Mouse (Mus musculus) adrenal gland, postnatal 25 days (tissue): ENCODE results near the gene Mlycd. TPM values are rescaled to one million over a fixed set of nuclear protein-coding genes. Genes with fewer than 3 reads are reported as not detected.
"Not testable (repeated sequence)": the region's sequence is repeated elsewhere in the genome, so short reads cannot be mapped to it uniquely, and the experiment has no call there.

Experiments used
- DNase-seq: peaks from one replicate; pipeline ENCODE4 v3.0.0; 2021; ENCODE audit warnings: mixed read lengths
- long read RNA-seq: library from polyadenylated mRNA; stranded (forward); transcript quantifications from one replicate; pipeline ENCODE4 v2.0.0, GENCODE M21; 2021
- total RNA-seq: library from RNA; stranded (reverse); gene quantifications from 2 replicates; pipeline ENCODE4 v1.2.3, GENCODE M21; 2021

The Mlycd gene
- 46.2 and 49.0 TPM in 2 replicates for total RNA-seq
- long read RNA-seq, transcript Mlycd-201 (5 exons, 2,128 nt): major isoform, 330 of 355 reads
- long read RNA-seq, partial matches to known transcripts: 5 of 355 reads
- long read RNA-seq, other reads (novel, unspliced or antisense): 20 of 355 reads

DNA sequence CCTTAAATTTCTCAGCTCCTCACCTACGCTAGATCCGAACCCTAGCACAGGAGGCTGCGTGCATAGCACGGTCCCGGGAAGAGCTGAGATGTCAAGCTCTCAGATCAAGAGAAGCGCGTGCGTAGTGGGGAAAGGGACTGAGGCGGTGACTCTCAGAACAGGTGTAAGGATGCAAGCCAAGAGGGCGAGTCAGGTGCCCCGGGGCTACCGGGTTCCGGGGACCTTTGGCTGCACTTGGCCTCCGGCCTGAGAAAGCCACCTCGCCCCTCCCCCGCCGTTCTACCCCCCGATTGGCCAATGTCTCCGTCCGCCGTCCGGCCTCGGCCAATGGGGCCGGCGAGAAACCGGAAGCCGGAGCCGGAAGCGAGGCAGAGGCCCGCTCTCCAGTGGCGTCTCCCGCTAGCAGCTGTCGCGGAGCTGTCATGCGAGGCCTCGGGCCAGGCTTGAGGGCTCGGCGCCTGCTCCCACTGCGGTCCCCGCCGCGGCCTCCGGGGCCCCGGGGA lies at the start of gene Mlycd:
TSS of gene Mlycd (plus strand) at position 355 of the 503 bp plus-strand sequence.
- peak; percentile 96 for DNase-seq

GRCm38 (mm10) chr8:119345029-119345682 lies 49.5 kb upstream of the Mlycd start:
- DNase-seq: no peak

- DNase-seq: no peak
These were observed 49.0 kb upstream of the Mlycd start for GRCm38 (mm10) chr8:119345683-119346075.

- DNase-seq: no peak
These were observed 43.0 kb upstream of the Mlycd start for GRCm38 (mm10) chr8:119351647-119352046.

DNA sequence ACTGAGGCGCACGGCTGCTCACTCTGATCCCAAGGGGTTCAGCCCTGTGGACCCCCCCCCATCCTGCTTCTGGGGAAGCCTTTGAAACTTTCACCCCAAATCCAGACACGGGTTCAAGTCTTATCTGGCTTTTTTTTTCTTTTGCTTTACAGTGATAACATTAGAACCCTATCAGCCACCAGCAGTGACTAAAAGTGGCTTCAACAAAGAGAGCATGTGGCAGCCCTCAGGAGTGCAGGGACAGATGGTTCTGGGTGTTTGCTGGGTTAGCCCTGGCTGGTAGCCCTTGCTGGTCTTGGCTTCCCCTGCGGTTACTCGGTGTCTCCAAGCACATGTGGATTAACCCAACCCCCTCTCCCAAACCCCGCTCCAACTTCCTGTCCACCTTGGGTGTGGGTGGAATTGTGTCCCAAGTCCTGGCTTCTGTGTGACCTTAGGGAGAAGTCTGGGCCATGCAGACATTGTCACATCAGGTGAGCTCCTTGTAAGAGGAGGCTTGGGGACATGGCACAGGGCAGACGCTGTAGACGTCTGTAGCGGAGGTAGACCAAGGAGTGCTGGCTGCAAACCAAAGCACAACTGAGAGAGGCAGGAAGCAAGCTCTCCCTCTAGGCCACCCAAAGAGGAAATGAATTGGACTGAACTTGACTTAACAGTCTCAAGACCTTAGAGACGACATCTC lies 41.6 kb upstream of the Mlycd start:
- DNase-seq: no peak

DNA sequence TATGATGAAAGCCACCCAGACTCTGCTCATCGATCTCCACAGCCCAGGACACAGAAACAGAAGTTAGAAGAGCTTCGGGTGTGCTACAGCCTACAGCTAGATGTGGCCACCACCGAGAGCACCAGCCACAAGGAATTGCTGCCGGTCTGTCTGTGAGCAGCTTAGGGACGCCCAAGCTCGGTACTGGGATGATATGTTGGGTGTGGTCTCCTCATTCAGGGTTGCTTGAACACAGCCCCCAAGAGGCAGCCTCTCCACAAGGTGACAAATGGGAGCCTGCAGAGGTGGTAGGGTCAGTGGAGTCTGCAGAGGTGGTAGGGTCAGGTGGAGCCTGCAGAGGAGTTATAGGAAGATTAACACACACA lies 41.0 kb upstream of the Mlycd start:
- DNase-seq: no peak

DNA sequence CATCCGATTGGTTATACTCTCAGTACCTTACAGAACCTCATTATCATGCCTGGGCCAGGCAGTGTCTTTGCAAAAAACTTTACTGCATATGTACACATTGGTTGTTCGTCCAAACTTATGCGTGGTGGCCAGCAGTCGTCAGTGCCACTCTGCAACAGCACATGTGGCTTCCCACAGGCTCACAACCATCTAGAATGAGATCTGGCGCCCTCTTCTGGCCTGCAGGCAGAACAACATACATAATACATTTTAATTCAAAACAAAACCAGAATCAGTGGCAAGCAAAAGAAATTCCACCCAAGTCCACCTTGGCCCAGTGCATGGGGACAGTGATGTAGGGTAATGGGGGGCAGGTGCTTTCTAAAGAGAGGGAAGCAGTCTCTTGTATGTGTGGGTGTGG lies 38.0 kb upstream of the Mlycd start:
- DNase-seq: not testable (repeated sequence)

DNA sequence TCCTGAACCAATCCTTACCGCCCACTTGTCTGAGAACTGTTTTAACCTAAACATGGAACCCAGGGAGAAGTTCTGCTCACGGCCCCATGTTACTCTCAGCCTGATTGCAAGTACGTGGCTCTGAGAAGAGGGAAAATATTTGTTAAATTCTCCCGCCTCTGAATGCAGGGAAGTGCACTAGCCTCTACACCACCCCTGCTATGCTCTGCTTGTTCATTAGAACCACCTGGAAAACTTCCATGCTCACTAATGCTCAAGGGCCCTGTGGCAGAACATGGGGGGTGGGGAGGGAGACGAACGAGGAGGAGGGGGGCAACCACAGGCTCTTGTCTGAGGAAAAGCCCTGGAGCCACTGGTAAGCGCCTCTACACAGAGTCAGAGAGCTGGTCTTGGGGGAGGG lies 36.5 kb upstream of the Mlycd start:
- DNase-seq: no peak

- peak; percentile 81 for DNase-seq
These were observed 35.8 kb upstream of the Mlycd start for GRCm38 (mm10) chr8:119358836-119359235.

- no peak for DNase-seq
These were observed 33.9 kb upstream of the Mlycd start for GRCm38 (mm10) chr8:119360686-119361295.

DNA sequence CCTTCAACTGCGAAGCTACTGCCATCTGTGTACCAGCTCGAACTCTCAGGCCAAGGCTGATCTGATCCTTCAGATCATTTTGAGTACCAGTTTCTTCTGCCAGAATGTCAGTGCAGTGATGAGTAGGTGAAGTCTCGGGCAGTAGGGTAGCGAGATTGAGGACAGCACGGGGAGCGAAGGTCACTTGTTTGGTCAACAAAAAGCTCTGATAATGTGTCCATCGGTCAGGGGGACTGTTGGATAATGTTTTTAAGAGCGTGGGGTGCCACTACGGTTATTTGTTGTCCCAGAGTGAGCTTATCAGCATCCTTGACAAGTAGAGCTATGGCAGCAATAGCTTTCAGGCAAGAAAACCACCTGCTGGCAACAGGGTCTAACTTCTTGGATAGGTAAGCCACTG lies 20.0 kb upstream of the Mlycd start:
- DNase-seq: not testable (repeated sequence)

DNA sequence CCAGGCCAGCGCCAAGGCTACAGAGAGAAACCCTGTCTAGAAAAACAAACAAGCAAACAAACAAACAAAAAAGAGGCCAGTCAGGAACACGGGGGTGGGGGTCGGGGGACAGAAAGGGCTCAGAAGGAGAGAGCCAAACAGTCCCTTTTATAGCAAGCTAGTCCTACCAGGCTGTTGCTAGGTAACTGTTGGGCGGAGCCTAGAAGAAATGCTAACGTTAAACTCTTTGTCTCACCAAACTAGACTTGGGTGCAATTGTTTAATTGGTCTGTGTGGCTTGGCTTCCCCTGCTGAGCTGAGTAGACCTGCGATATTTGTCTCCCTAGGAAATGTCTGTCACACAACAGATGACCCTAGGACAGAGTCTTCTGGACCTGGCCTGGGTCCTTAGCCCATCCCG lies 16.2 kb upstream of the Mlycd start:
- DNase-seq: no peak

- DNase-seq: no peak
These were observed 14.1 kb upstream of the Mlycd start for GRCm38 (mm10) chr8:119380619-119381018.

- peak; percentile 56 for DNase-seq
These were observed 10.2 kb upstream of the Mlycd start for GRCm38 (mm10) chr8:119384478-119384877.

DNA sequence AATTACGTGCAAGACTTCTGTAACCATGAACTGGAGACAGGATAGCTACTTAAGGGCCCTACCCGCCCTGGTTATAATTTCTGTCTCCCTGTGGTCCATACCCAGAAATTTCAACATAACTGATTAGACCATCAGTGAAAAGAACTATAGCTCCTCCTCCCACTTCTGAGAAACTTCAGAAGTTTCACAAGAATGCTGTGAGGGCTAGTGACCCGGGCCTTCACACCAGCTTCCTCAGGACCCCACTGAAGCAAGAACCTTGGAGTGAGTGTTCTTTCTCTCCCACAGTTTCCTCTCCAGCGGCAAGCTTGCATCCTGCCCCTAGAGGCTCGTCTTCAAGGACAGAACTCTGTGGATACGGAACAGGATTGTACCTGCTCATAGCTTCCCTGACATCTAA lies 8.8 kb upstream of the Mlycd start:
- DNase-seq: no peak

DNA sequence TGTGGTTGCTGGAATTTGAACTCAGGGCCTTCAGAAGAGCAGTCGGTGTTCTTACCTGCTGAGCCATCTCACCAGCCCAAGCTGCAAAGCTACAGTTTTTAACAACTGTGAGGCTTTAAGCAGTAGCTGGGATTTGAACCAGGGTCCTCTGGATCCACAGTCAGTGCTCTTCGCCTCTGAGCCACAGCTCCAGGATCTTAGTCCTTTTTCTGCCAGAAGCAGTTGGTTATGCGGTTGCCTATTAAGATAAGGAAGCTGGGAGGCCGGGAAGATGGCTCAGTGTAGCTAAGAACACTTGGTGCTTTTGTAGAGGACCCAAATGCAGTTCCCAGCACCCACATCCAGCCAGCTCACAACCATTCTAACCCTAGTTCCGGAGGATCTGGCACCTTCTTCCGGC lies 7.7 kb upstream of the Mlycd start:
- no peak for DNase-seq

GRCm38 (mm10) chr8:119394097-119394496 lies 581 bp upstream of the Mlycd start:
- no peak for DNase-seq

DNA sequence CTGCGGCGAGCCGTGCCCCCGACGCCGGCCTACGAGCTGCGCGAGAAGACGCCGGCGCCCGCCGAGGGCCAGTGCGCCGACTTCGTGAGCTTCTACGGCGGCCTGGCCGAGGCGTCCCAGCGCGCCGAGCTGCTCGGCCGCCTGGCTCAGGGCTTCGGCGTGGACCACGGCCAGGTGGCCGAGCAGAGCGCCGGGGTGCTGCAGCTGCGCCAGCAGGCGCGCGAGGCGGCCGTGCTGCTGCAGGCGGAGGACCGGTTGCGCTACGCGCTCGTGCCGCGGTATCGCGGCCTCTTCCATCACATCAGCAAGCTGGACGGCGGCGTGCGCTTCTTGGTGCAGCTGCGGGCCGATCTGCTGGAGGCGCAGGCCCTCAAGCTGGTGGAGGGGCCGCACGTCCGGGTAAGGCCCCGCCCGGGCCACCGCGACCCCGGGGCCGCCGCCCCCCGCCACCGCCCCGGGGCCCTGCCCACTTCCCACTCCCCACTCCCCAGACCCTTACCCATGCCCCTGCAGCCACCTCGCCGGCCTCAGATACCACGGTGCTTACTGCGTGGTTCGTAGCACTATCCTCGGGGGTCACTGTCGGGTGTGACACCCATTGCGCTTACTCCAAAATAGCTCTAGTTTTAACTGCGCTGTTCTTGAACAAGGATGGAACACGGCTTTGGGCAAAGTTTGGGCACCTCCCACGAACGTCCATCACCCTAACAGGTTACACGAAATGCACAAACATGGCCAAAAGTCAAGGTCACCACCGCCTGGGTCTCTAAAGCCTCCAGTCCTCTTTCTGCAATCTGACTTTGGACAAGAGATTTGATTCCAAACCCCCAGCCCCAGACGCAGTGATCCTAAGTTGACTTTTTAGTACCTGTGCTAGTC lies 633 bp downstream of the Mlycd start:
- peak; percentile 24 for DNase-seq

DNA sequence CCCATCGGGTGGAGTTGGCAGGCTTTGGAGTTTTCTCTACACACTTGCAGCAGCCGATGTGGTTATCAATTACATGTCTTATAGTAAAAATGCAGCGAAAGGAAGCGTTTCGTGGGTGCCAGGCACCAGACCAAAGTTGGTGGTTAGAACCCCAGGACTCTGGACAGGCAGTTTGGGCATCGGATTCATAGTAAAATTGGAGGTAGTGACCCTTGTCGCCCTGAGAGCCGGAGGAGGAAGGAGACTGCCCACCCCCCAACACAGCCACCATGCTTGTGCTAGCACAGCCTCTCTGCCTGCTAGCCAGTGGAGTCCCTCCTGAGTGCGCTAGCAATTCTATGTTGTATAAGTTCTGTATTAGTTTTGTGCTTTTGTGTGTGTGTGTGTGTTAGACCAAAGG lies 3.9 kb downstream of the Mlycd start:
- DNase-seq: no peak

- DNase-seq: no peak
These were observed 4.6 kb downstream of the Mlycd start for GRCm38 (mm10) chr8:119399255-119399654.

DNA sequence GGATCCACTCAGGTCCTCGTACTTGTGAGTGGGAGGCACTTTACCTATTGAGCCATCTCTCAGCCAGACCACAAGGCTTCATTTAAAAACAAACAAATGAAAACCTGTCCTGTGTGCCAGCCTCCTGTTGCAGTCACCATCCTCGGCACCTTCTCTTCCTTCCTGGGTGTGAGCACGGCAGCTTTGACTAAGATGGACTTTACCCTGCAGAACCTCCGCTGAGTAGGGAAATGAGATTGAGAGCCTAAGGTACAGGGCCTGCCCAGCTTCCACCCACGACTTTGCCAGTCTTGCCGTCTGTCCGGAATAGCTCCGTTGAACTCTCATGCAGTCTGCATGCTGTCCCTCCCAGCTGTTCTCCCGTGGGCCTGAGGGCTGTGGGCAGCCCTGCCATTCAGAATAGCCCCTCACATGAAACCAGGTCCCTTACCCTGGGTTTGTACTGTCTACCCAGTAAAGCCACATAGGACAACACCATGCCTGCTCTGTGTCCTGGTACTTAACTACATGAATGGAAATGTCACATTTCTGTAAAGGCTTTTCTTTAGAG lies 5.5 kb downstream of the Mlycd start:
- no peak for DNase-seq

DNA sequence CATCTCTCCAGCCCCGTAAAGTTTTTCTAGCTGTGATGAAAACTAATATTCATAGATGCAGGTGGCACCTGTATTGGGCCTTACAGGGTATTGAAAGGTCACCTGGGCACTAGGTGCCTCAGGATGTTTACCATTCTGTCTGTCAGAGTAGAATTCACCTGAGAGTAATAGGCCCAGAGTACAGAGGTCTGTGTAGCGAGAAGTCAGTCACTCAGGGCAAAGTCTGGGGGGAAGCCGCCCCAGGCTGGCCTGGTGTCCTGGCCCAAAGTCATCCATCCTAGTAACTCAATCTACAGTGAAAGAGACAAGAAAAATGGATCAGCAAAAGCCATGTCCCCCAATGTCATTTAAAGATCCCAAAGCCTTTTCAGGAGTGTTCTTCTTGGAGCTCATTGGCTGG lies 6.2 kb downstream of the Mlycd start:
- DNase-seq: no peak
